Mouse (Mus musculus): ENCODE measurements around the gene Elavl4. TPM values are rescaled to one million over a fixed set of nuclear protein-coding genes. Genes with fewer than 3 reads are reported as not detected.

The Elavl4 gene
- polyA plus RNA-seq, 1 experiment: 0.30 TPM

GRCm38 (mm10) chr4:110214543-110214942 lies 137.2 kb downstream of the Elavl4 start:
- no peak overlapping the region for H3K4me3 ChIP-seq (ENCODE audit: insufficient read depth, low read depth, low read length)
- 85% methylated on average over 6 of the region's 6 CpGs for WGBS
- H3K36me3 ChIP-seq (ENCODE audit: control insufficient read depth, insufficient read depth, low read length): no peaks in the 10 kb centered on the region
- no peak for TF ChIP-seq POLR2A (IDR thresholded peaks at IDR 0.05; ENCODE audit: low read depth, low read length)
- no peak for TF ChIP-seq CTCF (conservative IDR thresholded peaks at IDR 0.05; ENCODE audit: insufficient read depth, insufficient read length, low read depth, low read length)
- no peaks in the 10 kb centered on the region for H3K27me3 ChIP-seq (replicated peaks; ENCODE audit: control insufficient read depth, insufficient read depth, low read length)
- no peak overlapping the region for H3K27ac ChIP-seq (ENCODE audit: insufficient read depth, low read depth, low read length)
- no peaks in the 10 kb centered on the region for H3K4me1 ChIP-seq (ENCODE audit: control insufficient read depth, insufficient read depth, low read length)
- no peak for DNase-seq

GRCm38 (mm10) chr4:110213666-110214065 lies 138.0 kb downstream of the Elavl4 start:
- DNase-seq: no peak
- WGBS: 27% methylated on average over 5 of the region's 5 CpGs

DNA sequence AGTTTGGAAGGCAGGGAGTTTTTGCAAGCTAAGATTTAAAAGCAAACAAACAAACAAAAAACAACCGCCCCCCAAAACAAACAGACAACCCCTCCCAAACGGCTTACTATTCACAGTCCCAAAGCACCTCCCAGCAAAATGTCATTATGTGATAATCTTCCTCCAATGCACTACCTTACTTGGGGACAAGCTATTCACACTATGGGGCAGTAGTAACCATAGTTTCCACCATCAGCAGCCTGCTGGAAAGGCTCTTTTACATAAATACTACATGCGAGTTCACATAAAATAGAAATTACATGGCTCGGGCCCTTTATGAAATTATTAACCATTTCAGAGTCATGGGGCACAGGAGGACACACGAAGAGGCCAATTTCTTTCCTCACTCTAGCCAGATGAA lies 141.5 kb downstream of the Elavl4 start:
- no peak for TF ChIP-seq POLR2A (IDR thresholded peaks at IDR 0.05; ENCODE audit: low read depth, low read length)
- TF ChIP-seq CTCF (conservative IDR thresholded peaks at IDR 0.05; ENCODE audit: insufficient read depth, insufficient read length, low read depth, low read length): no peak
- Histone ChIP-seq H3K27me3 (replicated peaks; ENCODE audit: control insufficient read depth, insufficient read depth, low read length) (no peaks in the 10 kb centered on the region), H3K27ac (ENCODE audit: insufficient read depth, low read depth, low read length) (no peak overlapping the region), H3K4me3 (ENCODE audit: insufficient read depth, low read depth, low read length) (no peak overlapping the region), H3K36me3 (ENCODE audit: control insufficient read depth, insufficient read depth, low read length) (no peaks in the 10 kb centered on the region), H3K4me1 (ENCODE audit: control insufficient read depth, insufficient read depth, low read length) (no peaks in the 10 kb centered on the region)
- WGBS: 69% methylated on average over 5 of the region's 5 CpGs
- DNase-seq: no peak

More at GRCm38 (mm10) chr4:110213666-110214065, 138.0 kb downstream of the Elavl4 start:
- no peak for TF ChIP-seq POLR2A (IDR thresholded peaks at IDR 0.05; ENCODE audit: low read depth, low read length)
- TF ChIP-seq CTCF (conservative IDR thresholded peaks at IDR 0.05; ENCODE audit: insufficient read depth, insufficient read length, low read depth, low read length): no peak
- Histone ChIP-seq H3K27ac (ENCODE audit: insufficient read depth, low read depth, low read length) (no peak overlapping the region), H3K4me3 (ENCODE audit: insufficient read depth, low read depth, low read length) (no peak overlapping the region), H3K4me1 (ENCODE audit: control insufficient read depth, insufficient read depth, low read length) (no peaks in the 10 kb centered on the region), H3K27me3 (replicated peaks; ENCODE audit: control insufficient read depth, insufficient read depth, low read length) (no peaks in the 10 kb centered on the region), H3K36me3 (ENCODE audit: control insufficient read depth, insufficient read depth, low read length) (no peaks in the 10 kb centered on the region)

- no peak for TF ChIP-seq POLR2A (IDR thresholded peaks at IDR 0.05; ENCODE audit: low read depth, low read length)
- no peak for TF ChIP-seq CTCF (conservative IDR thresholded peaks at IDR 0.05; ENCODE audit: insufficient read depth, insufficient read length, low read depth, low read length)
- H3K27me3 ChIP-seq (replicated peaks; ENCODE audit: control insufficient read depth, insufficient read depth, low read length): no peaks in the 10 kb centered on the region
- no peak overlapping the region for H3K4me3 ChIP-seq (ENCODE audit: insufficient read depth, low read depth, low read length)
- WGBS: 43% methylated on average over 5 of the region's 5 CpGs
- H3K36me3 ChIP-seq (ENCODE audit: control insufficient read depth, insufficient read depth, low read length): no peaks in the 10 kb centered on the region
- DNase-seq: no peak
- H3K4me1 ChIP-seq (ENCODE audit: control insufficient read depth, insufficient read depth, low read length): no peaks in the 10 kb centered on the region
- H3K27ac ChIP-seq (ENCODE audit: insufficient read depth, low read depth, low read length): no peak overlapping the region
Measured at GRCm38 (mm10) chr4:110209613-110210012, 142.1 kb downstream of the Elavl4 start.

DNA sequence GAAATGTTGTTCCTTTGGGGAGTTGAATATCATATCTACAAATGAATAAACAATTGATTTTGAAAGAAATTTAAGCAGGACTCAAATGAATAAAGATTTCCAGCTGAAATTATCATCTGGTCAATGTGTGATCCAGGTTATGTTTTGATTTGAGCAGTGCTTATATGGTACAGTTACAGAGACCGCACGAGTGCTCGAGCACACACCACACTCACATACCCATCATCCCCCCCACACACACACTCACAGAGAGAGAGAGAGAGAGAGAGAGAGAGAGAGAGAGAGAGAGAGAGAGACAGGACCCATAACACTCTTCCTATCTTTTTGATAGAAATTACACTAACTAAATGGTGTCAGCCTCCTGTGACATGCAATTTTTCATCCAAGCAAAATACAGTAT lies 150.0 kb downstream of the Elavl4 start:
- no peaks in the 10 kb centered on the region for H3K27me3 ChIP-seq (replicated peaks; ENCODE audit: control insufficient read depth, insufficient read depth, low read length)
- WGBS: 55% methylated on average over 3 of the region's 3 CpGs

GRCm38 (mm10) chr4:110199897-110200296 lies 151.8 kb downstream of the Elavl4 start:
- WGBS: 91% methylated on average over 5 of the region's 5 CpGs
- DNase-seq: no peak
- H3K4me1 ChIP-seq (ENCODE audit: control insufficient read depth, insufficient read depth, low read length): no peaks in the 10 kb centered on the region
- H3K4me3 ChIP-seq (ENCODE audit: insufficient read depth, low read depth, low read length): no peak overlapping the region
- no peak overlapping the region for H3K27ac ChIP-seq (ENCODE audit: insufficient read depth, low read depth, low read length)
- no peaks in the 10 kb centered on the region for H3K36me3 ChIP-seq (ENCODE audit: control insufficient read depth, insufficient read depth, low read length)
- H3K27me3 ChIP-seq (replicated peaks; ENCODE audit: control insufficient read depth, insufficient read depth, low read length): no peaks in the 10 kb centered on the region
- TF ChIP-seq POLR2A (IDR thresholded peaks at IDR 0.05; ENCODE audit: low read depth, low read length): no peak
- no peak for TF ChIP-seq CTCF (conservative IDR thresholded peaks at IDR 0.05; ENCODE audit: insufficient read depth, insufficient read length, low read depth, low read length)

More for the DNA sequence above, 150.0 kb downstream of the Elavl4 start:
- Histone ChIP-seq H3K4me1 (ENCODE audit: control insufficient read depth, insufficient read depth, low read length) (no peaks in the 10 kb centered on the region), H3K4me3 (ENCODE audit: insufficient read depth, low read depth, low read length) (no peak overlapping the region), H3K27ac (ENCODE audit: insufficient read depth, low read depth, low read length) (no peak overlapping the region), H3K36me3 (ENCODE audit: control insufficient read depth, insufficient read depth, low read length) (no peaks in the 10 kb centered on the region)
- TF ChIP-seq POLR2A (IDR thresholded peaks at IDR 0.05; ENCODE audit: low read depth, low read length) (no peak), CTCF (conservative IDR thresholded peaks at IDR 0.05; ENCODE audit: insufficient read depth, insufficient read length, low read depth, low read length) (no peak)
- DNase-seq: no peak

GRCm38 (mm10) chr4:110198600-110198999 lies 153.1 kb downstream of the Elavl4 start:
- no peaks in the 10 kb centered on the region for H3K27me3 ChIP-seq (replicated peaks; ENCODE audit: control insufficient read depth, insufficient read depth, low read length)
- H3K27ac ChIP-seq (ENCODE audit: insufficient read depth, low read depth, low read length): no peak overlapping the region
- no peak overlapping the region for H3K4me3 ChIP-seq (ENCODE audit: insufficient read depth, low read depth, low read length)
- 38% methylated on average over 2 of the region's 2 CpGs for WGBS
- no peaks in the 10 kb centered on the region for H3K36me3 ChIP-seq (ENCODE audit: control insufficient read depth, insufficient read depth, low read length)
- TF ChIP-seq POLR2A (IDR thresholded peaks at IDR 0.05; ENCODE audit: low read depth, low read length): no peak
- no peak for TF ChIP-seq CTCF (conservative IDR thresholded peaks at IDR 0.05; ENCODE audit: insufficient read depth, insufficient read length, low read depth, low read length)
- H3K4me1 ChIP-seq (ENCODE audit: control insufficient read depth, insufficient read depth, low read length): no peaks in the 10 kb centered on the region
- DNase-seq: no peak

Data from kidney, adult 2 months (tissue).